Mouse (Mus musculus): ENCODE data around the gene Pknox1. TPM values are rescaled to one million over a fixed set of nuclear protein-coding genes. Genes with fewer than 3 reads are reported as not detected.

Gene Pknox1
- polyA plus RNA-seq, 1 experiment from 2014 or later = 21.9 TPM

DNA sequence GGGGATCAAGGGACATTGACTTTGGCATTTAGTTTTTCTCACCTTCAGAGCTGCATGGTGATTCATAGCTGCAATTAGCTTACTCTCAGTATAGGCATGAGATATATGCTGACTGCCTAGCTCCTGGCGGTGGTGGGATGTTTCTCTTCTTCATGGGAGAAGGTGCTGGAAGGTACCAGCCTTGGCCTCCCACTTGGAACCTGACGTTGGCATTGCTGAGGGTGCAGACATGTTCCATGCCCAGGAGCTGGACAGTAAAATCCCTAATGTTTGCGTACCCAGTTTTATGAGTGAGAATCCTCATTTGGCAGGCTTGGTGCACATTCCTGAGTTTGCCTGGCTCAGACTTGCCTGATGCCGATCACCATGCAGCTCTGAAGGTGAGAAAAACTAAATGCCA, 58.6 kb downstream of the Pknox1 start:
- DNase-seq (ENCODE audit: low spot score) = no peak
- no peaks in the 10 kb centered on the region for H3K9me3 ChIP-seq
- H3K4me3 ChIP-seq = no peak overlapping the region
- no peak overlapping the region for H3K27ac ChIP-seq
- 88% methylated on average over 4 of the region's 4 CpGs for WGBS
- H3K27me3 ChIP-seq (ENCODE audit: insufficient read depth, poor library complexity, severe bottlenecking) = no peaks in the 10 kb centered on the region; the same call in 1 of the 2 replicates
- H3K4me1 ChIP-seq = no peaks in the 10 kb centered on the region
- H3K36me3 ChIP-seq = no peaks in the 10 kb centered on the region

DNA sequence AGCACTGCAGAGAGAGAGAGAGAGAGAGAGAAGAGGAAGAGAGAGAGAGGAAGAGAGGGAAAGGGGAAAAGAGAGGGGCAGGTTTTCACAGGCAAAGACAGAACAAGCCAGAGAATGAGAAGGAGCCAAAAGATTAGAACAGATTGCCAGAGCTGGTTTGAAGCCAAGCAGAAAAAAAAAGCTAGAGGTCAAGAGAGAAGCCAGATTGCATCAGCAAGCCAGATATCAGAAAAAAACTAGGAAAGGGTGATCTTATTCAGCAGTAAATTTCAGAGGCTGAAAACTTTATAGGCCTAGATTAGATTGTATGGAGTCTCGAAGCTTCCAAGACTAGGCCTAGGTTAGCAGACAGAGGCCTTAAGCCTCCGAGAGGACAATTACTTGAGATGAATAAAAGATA, 63.4 kb downstream of the Pknox1 start:
- 0 out of 2 replicates have a peak, but pooled peaks cover 4% of the 10 kb centered on the region for H3K4me1 ChIP-seq
- no peak overlapping the region for H3K4me3 ChIP-seq
- H3K27me3 ChIP-seq (ENCODE audit: insufficient read depth, poor library complexity, severe bottlenecking) = no peaks in the 10 kb centered on the region
- no peaks in the 10 kb centered on the region for H3K36me3 ChIP-seq
- H3K9me3 ChIP-seq = no peaks in the 10 kb centered on the region
- no peak for DNase-seq (ENCODE audit: low spot score)
- WGBS = 88% methylated on average over 2 of the region's 2 CpGs
- no peak overlapping the region for H3K27ac ChIP-seq

DNA sequence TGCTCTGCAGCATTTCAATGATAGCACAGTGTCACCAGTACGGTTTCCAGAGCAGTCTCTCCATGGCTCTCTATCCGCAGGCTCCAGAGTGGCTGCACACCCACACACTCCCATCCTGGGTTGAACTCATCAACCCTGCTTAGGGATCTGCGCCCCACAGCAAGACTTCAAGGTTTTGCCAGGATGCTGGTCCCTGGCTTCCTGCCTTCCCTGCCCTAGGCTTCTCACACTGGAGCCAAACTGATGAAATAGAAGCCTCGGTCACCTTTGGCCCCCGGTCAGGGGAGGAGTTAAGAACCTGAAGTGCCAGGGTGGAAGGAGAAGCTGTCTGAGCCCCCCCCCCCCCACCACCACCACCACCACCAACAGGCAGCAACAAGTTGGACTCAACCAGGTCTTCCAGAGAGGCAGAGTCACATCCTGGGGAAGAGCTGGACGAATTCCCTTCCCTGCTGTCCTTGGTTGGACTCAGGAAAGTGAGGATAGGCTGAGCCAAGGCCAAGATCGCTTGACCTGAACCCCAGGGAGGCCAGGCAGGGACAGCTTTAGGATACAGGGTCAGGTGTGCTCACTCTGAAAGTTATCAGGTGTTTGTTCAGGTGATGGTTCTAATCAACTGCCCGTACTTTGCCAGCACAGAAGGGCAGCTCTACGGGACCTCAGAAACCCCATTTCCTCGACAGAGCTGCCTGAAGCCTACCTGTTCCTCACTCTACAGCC, 66.7 kb downstream of the Pknox1 start:
- H3K4me3 ChIP-seq = no peak overlapping the region
- H3K4me1 ChIP-seq = peaks cover 6% of the 10 kb centered on the region
- H3K36me3 ChIP-seq = no peaks in the 10 kb centered on the region
- WGBS = 69% methylated on average over 10 of the region's 10 CpGs
- H3K27me3 ChIP-seq (ENCODE audit: insufficient read depth, poor library complexity, severe bottlenecking) = peaks cover 21% of the 10 kb centered on the region
- no peak overlapping the region for H3K27ac ChIP-seq
- no peak for DNase-seq (ENCODE audit: low spot score)
- H3K9me3 ChIP-seq = no peaks in the 10 kb centered on the region

DNA sequence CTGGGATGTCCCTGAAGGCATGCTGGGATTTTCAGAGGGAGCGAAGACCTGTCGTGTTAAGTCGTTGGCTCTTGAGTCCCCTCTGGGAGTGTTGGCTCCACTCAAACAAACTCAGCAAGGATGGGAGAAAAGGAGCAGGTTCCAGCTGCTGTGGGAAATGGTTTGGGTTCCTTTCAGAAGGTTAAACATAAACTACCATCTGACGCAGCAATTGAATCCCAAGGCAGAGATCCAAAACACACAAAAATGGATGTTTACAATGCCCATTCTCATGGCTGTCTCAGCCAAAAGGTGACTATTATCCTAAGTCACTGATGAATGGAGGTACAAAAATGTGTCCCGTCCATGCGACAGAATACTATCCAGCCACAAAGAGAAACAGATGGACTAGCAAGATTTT, 68.5 kb downstream of the Pknox1 start:
- H3K36me3 ChIP-seq = no peaks in the 10 kb centered on the region
- WGBS = 73% methylated on average over 6 of the region's 6 CpGs

DNA sequence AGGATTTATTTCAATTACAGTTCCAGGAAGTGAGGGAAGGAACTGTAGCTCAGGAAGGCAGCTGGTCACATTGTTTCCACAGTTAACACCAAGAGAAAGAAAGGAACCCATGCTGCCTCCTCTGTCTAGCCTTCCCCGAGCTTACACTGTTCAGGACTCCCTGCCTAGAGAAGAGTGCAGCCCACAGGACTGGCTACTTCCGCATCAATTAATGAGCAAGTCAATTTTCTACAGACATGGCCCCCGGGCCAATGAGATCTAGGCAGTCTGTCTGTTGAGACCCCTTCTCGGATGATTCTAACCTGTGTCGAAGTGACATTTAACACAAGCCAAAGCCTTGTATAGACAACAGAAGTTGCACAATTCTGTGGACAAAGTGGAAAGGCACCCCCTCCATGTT, 70.4 kb downstream of the Pknox1 start:
- WGBS = 75% methylated on average over 5 of the region's 5 CpGs
- Histone ChIP-seq H3K4me1 (peaks cover 22% of the 10 kb centered on the region), H3K4me3 (no peak overlapping the region), H3K27me3 (ENCODE audit: insufficient read depth, poor library complexity, severe bottlenecking) (peaks cover 46% of the 10 kb centered on the region), H3K27ac (no peak overlapping the region), H3K9me3 (no peaks in the 10 kb centered on the region), H3K36me3 (no peaks in the 10 kb centered on the region)
- no peak for DNase-seq (ENCODE audit: low spot score)

More for the DNA sequence above, 68.5 kb downstream of the Pknox1 start:
- no peaks in the 10 kb centered on the region for H3K9me3 ChIP-seq
- H3K27me3 ChIP-seq (ENCODE audit: insufficient read depth, poor library complexity, severe bottlenecking) = peaks cover 39% of the 10 kb centered on the region
- DNase-seq (ENCODE audit: low spot score) = no peak
- H3K4me1 ChIP-seq = peaks cover 22% of the 10 kb centered on the region
- no peak overlapping the region for H3K4me3 ChIP-seq
- H3K27ac ChIP-seq = no peak overlapping the region

DNA sequence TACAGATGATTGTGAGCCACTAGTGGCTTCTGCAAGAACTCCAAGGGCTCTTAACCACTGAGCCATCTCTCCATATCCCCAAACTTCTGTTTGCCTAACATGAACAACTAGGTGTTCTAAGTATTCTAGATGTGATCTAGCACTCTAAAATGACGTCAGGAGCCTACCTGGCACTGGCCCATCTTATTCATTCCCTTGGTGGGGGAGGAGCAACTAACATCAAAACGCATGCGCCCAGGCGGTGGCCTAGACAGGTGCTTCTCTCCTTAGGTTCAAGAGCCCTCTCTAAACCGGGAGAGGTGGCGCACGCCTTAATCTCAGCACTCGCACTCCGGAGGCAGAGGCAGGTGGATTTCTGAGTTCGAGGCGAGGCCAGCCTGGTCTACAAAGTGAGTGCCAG, 71.2 kb downstream of the Pknox1 start:
- Histone ChIP-seq H3K4me3 (0 out of 2 replicates have a peak overlapping the region, but pooled peaks have one; percentile 68), H3K9me3 (no peaks in the 10 kb centered on the region), H3K27me3 (ENCODE audit: insufficient read depth, poor library complexity, severe bottlenecking) (peaks cover 46% of the 10 kb centered on the region), H3K27ac (no peak overlapping the region), H3K36me3 (no peaks in the 10 kb centered on the region), H3K4me1 (peaks cover 22% of the 10 kb centered on the region)
- no peak for DNase-seq (ENCODE audit: low spot score)
- 41% methylated on average over 11 of the region's 11 CpGs for WGBS

DNA sequence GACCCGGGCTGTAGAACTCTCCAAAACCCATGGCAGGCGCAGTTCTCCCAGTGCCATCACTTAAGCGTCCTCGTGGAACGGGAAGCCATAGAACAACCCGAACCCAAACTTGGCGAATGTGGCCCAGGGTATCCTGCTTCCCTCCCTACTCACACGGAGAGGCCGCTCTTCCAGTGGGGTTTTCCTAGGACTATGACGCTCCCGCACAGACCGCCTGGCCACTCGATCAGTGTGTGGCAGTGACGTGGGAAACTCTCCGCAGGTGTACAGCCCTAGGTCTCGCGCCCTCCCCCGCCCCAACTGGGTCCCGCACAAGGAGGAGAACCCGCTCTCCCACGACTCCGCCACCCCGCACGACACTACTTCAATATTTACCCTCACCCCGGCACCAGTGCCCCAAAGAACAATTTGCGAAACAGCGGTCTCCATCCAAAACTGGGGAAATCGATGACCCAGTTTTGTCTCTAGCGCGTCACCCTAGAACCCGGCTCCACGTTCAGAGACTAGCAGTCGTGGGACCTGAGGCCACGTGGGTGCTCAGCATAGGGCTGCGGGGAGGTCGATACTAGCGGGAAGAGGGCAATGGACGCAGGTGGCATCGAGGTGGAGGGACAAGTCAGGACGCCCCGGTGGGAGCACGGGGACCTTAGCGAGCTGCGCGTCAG, 71.9 kb downstream of the Pknox1 start:
- peak overlapping the region; percentile 72 for H3K27ac ChIP-seq
- no peaks in the 10 kb centered on the region for H3K9me3 ChIP-seq
- WGBS = 6% methylated on average over 45 of the region's 45 CpGs
- H3K4me3 ChIP-seq = peak overlapping the region; percentile 68
- peaks cover 18% of the 10 kb centered on the region for H3K4me1 ChIP-seq
- H3K27me3 ChIP-seq (ENCODE audit: insufficient read depth, poor library complexity, severe bottlenecking) = peaks cover 46% of the 10 kb centered on the region
- H3K36me3 ChIP-seq = no peaks in the 10 kb centered on the region
- DNase-seq (ENCODE audit: low spot score) = no peak

DNA sequence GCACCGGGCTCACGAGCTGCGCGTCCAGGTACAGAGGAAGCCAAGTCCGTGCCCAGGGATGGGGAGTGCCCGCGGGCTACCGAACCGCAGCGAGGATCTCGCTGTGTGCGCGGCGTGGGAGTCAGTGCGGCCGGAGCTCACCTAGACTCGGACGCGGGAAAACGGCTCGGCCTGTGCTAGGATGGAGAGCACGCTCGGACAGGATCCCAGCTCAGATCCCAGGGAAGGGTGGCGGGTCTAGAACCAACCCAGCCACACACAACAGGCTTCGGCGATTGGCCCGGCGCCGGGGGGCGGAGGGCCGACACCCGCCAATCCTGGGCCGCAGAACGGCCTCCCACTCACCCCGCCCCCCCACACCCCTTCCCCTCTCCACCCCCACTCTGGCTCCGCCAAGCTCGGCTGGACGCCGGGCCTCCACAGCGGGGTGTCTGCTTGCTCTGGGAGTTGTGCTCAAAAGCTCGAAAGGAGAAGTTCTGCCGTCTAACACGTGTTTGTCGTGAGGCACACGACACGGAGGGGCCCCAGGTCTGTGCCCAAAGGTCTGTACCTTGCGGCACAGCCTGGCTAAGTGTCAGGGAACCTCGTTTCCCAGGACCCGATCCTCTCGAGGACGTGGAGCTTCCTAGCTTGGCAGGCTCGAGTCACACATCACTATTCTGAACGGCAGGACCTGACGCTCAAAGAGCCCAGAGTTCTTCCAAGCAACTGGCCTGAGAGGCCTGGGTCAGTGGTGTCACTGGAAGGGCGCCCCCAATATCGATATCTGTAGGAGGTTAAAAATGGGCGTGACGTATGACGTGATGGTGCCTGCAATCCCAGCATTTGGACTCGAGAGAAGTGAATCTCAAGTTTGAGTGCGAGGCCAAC, 72.6 kb downstream of the Pknox1 start, which contains the start of gene Cbs:
Cbs (minus strand) TSS at position 297 of the 870 bp plus-strand sequence.
- 2% methylated on average over 60 of the region's 61 CpGs for WGBS
- no peaks in the 10 kb centered on the region for H3K36me3 ChIP-seq
- peak; percentile 90 for DNase-seq (ENCODE audit: low spot score)
- H3K4me3 ChIP-seq = peak within 1 kb of the TSS; percentile 68
- H3K27ac ChIP-seq = peak within 1 kb of the TSS; percentile 72
- H3K9me3 ChIP-seq = no peaks in the 10 kb centered on the region
- peaks cover 46% of the 10 kb centered on the region for H3K27me3 ChIP-seq (ENCODE audit: insufficient read depth, poor library complexity, severe bottlenecking)
- peaks cover 18% of the 10 kb centered on the region for H3K4me1 ChIP-seq

DNA sequence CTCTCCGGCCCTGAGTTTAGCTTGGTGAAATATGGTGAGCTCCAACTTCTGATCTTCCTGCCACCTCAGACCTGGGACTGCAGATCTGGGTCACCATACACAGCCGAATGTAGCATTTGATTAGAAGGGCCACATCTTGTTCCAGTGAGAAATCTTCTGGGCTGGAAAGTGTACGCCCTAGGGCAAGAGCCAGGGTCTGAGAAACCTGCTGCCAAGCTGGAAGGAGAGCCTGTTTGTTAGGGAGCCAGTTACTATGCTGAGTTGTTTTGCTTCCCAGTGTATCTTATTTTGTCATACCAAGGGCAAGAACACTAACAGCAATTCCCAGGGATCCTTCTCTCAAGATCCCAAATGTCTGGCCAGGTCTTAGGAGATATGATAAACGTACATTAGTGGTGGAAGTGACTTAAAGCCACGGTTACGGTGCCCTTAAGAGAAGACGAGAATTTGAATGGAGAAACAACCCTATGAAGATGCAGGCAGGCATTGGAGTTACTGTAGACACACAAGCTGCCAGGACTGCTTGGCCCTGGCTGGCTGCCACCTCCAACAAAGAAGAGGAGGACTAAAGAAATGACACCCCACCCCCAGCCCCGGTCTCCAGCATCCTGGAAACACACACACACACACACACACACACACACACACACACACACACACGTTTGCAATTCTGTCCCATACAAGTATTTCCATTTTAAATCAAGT, 73.5 kb downstream of the Pknox1 start:
- Histone ChIP-seq H3K4me3 (peak overlapping the region; percentile 68), H3K27ac (no peak overlapping the region), H3K27me3 (ENCODE audit: insufficient read depth, poor library complexity, severe bottlenecking) (peaks cover 46% of the 10 kb centered on the region), H3K9me3 (no peaks in the 10 kb centered on the region), H3K4me1 (peaks cover 18% of the 10 kb centered on the region), H3K36me3 (no peaks in the 10 kb centered on the region)
- 62% methylated on average over 9 of the region's 9 CpGs for WGBS
- peak; percentile 72 for DNase-seq (ENCODE audit: low spot score)

DNA sequence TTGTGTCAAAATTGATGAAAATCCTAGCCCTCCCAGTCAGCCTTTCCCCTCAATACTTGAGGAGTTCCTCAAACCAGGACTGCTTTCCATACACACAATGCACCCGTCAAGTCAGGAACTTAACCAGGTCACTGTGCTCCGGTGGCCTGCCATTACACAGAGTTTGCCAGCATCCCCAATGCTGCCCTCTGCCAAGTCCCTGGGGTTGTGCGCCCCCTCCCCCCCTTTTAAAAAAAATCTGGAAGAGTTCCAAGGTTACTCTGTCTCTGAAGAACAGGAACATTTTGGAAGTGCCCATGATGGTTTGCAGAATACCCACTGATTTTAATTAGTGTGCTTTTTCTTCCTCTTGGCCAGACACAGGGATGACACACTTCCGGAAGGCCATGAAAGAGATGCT, 75.1 kb downstream of the Pknox1 start:
- no peaks in the 10 kb centered on the region for H3K36me3 ChIP-seq
- H3K27ac ChIP-seq = no peak overlapping the region
- WGBS = 67% methylated on average over 4 of the region's 4 CpGs
- peaks cover 40% of the 10 kb centered on the region for H3K27me3 ChIP-seq (ENCODE audit: insufficient read depth, poor library complexity, severe bottlenecking)
- DNase-seq (ENCODE audit: low spot score) = no peak
- peaks cover 18% of the 10 kb centered on the region for H3K4me1 ChIP-seq
- no peaks in the 10 kb centered on the region for H3K9me3 ChIP-seq
- no peak overlapping the region for H3K4me3 ChIP-seq

DNA sequence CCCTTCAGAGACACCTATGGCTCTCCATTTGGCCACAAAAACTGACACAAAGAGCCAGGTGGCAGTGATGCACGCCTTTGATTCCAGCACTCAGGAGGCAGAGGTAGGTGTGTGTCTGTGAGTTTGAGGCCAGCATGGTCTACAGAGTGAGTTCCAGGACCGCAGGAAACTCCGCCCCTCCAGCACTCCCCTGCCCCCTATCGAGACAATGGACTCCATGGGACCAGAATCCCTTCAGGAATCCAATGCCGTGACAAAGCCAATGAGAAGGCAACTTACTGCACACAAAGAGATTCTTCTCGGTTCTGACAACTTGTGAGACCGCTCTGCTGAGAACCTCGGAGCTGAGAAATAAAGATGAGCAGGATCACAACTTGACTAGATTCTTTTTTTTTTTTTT, 77.8 kb downstream of the Pknox1 start:
- H3K36me3 ChIP-seq = peaks cover 16% of the 10 kb centered on the region
- no peak overlapping the region for H3K27ac ChIP-seq
- H3K4me3 ChIP-seq = no peak overlapping the region
- no peaks in the 10 kb centered on the region for H3K9me3 ChIP-seq
- WGBS = 49% methylated on average over 8 of the region's 8 CpGs
- peaks cover 5% of the 10 kb centered on the region for H3K4me1 ChIP-seq
- no peak for DNase-seq (ENCODE audit: low spot score)
- peaks cover 13% of the 10 kb centered on the region; the same call in 1 of the 2 replicates for H3K27me3 ChIP-seq (ENCODE audit: insufficient read depth, poor library complexity, severe bottlenecking)

DNA sequence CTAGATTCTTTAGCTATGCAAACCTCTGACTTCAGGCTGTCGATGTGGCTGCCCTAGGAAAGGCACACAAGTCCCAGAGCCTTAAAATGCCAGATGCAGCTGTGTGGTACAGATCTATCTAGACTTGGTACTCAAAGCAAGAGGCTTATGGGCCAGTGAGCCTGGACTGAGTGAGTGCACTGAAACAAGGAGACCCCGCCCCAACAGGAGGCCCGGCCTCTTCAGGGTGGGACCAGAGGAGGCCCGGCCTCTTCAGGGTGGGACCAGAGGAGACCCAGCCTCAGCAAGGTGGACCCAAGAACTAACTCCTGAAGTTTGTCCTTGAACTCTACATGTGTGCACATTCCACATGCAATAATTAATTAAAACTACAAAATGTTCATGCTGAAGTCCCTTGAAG, 78.4 kb downstream of the Pknox1 start:
- no peaks in the 10 kb centered on the region; the same call in 1 of the 2 replicates for H3K4me1 ChIP-seq
- peaks cover 22% of the 10 kb centered on the region for H3K36me3 ChIP-seq
- 73% methylated on average over 4 of the region's 4 CpGs for WGBS
- no peak overlapping the region for H3K4me3 ChIP-seq
- DNase-seq (ENCODE audit: low spot score) = no peak
- no peaks in the 10 kb centered on the region for H3K9me3 ChIP-seq
- H3K27me3 ChIP-seq (ENCODE audit: insufficient read depth, poor library complexity, severe bottlenecking) = peaks cover 8% of the 10 kb centered on the region; the same call in 1 of the 2 replicates
- no peak overlapping the region for H3K27ac ChIP-seq

All from heart, embryonic 10.5 days (tissue).